Mouse (Mus musculus): ENCODE results near the gene Adgrf4.

The Adgrf4 gene

DNA sequence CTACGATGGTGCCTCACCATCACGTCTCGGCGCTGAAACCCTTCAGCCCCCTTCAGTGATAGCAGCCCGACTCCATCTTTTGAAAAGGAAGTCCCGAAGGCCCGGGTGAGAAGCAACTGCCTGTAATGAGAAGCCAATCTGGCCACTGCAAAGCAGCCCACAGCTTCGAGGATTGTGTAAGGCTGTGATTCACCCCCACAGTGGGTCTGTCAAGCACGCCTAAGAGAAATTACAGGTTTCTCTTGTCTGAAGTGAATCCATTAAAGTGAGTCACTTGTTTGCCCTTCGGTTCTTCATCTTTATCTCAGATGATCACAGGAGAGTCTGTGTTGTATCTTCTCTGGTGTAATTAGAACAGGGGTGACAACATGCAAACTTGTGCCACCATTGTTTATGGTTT is at the start of gene Adgrf4:
Gene Adgrf4, minus strand, starts transcription at position 149 of the 400 bp plus-strand sequence.
- DNase-seq (ENCODE audit: low spot score) = peak; percentile 15

DNA sequence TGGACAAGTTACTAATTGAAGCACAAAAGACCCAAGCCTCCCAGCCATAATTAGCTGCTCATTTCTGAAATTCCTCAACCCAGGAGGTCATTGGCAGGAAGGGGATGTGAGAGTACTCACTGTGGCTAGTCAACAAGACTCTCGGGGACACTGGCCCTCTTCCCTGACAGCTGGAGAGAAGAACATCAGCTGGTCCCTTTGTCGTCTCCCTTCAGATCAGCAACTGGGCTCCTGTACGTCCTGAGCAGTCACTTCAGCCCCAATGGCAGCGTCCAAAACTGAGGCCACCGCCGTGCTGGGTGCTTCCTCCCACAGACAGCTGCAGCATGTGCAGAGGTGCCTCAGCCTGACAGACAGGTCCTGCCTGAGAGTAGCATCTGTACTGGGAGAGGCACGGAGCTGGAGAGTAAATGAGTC is 49.7 kb upstream of the Adgrf4 start, which contains the start of gene Adgrf2:
Gene Adgrf2, minus strand, starts transcription at position 379 of the 417 bp plus-strand sequence.
- no peak for DNase-seq (ENCODE audit: low spot score)

GRCm38 (mm10) chr17:42738794-42739193 is 46.7 kb upstream of the Adgrf4 start:
- DNase-seq (ENCODE audit: low spot score) = no peak

DNA sequence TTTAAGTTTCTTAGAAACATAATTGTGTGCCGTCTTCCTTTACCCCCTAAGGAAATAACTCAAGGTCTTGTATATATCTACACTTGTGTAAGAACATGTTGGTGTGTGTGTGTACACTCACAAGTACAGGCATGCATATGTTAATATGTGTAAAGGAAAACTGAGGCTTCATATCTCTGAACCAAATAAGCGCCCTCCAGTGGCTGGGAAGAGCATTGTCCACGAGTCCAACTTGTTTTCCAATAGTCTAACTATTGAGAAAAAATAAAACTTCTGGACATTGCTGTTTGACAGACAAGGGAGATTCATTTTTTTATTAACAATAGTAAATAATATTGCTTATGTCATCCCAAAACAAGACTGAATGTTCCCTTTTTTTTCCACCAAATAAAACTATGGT is 25.1 kb upstream of the Adgrf4 start:
- DNase-seq (ENCODE audit: low spot score) = no peak

DNA sequence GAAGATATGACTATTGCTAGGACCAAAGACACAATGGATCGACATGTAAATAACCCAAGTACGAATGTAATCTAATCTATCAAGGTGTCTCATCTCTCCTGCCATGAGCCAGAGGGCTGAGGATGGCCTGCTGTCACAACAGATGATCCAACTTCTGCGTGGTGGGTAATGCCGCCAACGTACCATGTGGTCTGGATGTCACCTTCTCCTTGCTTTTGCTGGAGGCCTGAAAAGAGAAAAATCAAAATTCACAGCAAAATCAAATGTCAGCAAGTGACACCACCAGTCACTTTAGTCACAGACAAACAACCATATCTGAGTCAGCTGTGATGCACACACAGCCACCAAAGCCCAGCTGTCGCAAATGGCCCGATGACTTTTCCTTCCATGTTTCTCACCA is 22.9 kb upstream of the Adgrf4 start:
- DNase-seq (ENCODE audit: low spot score) = no peak

- DNase-seq (ENCODE audit: low spot score) = no peak
Observed at GRCm38 (mm10) chr17:42710717-42711116, 18.6 kb upstream of the Adgrf4 start.

DNA sequence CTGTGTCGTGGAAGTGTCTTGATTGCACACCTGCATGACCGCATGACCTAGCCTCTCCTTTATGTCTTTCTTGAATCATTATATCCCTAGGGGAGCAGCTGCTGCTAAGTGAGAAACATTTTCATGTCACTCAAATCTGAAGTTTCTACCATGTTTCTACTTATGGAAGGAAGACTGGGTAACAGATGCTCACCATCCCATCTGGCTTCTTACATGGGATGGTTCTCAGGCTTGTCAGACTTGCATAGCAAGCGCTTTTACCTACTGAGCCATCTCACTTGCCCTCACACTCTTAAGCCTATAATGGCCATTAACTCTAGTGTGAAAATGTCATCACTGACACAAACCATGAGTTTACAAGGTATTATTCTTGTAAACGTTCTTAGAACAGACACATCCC is 13.5 kb upstream of the Adgrf4 start:
- no peak for DNase-seq (ENCODE audit: low spot score)

DNA sequence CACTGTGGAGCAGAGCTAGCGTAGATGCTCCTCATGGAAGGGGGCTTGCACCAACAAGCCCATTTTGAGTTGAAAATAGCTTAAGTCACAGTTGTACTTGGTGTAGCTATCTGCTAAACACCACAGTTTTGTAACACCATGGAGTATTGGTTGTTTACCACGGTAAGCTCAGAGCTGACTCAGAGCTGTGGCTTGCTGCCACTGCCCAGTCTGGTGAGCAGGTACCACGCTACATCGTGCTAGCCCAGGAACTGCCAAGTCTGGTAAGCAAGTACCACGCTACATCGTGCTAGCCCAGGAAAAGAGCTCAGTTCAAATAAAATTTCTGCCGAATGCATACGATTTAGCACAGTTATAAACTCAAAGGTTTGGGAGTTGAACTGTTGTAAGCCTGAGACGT is 10.1 kb upstream of the Adgrf4 start:
- peak; percentile 14 for DNase-seq (ENCODE audit: low spot score)

DNA sequence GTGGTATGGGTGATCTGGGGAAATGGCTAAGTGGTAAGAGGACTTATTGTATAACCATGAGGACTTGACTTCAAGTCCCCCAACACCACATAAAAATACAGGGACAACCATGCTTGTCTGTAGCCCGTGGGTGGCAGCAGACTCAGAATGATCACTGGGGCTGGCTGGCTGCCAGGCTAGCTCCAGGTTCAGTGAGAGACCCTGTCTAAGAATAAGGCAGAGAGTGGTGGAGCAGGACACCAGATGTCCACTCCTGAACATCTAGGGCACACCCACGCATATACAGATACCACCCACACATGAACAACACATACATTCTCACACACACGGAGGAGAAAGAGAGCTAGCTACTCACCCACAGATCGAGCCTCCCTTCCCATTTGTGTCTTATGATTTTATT is 2.6 kb upstream of the Adgrf4 start:
- DNase-seq (ENCODE audit: low spot score) = no peak

GRCm38 (mm10) chr17:42690531-42690930 is 1.6 kb downstream of the Adgrf4 start:
- DNase-seq (ENCODE audit: low spot score) = peak; percentile 19

DNA sequence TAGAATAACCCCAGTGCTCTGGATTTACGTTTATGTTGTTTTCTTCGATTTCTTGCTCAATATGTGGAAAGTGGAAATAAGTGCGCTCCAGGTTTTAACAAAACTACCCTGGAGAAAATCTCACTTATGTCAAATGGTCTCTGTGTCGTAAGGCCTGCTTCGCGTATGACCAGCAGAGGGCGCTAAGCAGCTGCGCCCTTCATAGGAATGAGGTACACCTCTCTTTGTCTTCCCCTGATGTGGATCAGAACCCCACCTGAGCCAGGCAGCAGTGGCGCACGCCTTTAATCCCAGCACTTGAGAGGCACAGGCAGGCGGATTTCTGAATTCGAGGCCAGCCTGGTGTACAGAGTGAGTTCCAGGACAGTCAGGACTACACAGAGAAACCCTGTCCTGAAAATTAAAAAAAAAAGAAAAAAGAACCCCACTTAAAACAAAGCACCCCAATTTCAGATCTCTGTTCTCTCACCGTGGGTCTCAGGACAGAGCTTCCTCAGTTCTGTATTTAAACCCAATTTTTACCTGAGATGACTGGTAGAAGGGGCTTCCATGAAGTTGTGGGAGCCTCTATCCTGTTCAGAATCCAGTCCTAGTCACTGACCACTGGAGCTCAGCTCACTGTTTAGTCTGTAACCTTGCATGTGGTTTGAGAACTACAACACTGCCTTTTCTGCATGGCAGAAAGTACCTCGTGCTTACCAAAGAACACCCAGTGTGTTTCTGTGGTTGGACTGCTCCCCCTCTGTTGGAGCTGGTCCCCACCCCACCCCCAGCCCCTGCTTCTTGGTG is 33.3 kb downstream of the Adgrf4 start:
- DNase-seq (ENCODE audit: low spot score) = peak; percentile 57

DNA sequence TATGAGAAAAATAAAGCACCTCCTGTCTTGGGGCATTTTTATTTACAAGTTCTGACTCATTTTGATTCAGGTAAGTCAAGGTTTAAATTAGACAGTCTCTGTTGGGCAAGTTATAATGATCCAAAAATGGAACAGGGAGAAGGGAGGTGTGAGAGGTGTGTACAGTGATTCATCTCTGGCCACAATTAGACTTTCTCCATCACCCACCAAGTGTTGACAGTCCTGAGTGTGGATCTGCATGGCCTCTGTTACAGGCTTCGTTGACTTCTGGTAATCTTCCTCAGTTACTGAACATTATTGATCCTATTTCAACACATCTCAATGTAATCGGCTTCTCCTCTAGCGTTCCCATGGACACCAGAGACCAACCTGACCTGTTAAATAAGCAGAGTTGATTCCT is 48.7 kb downstream of the Adgrf4 start:
- DNase-seq (ENCODE audit: low spot score) = no peak

- no peak for DNase-seq (ENCODE audit: low spot score)
Observed at GRCm38 (mm10) chr17:42630206-42630605, 61.9 kb downstream of the Adgrf4 start.

- DNase-seq (ENCODE audit: low spot score) = peak; percentile 26
Observed at GRCm38 (mm10) chr17:42613043-42613737, 78.9 kb downstream of the Adgrf4 start.

- no peak for DNase-seq (ENCODE audit: low spot score)
Observed at GRCm38 (mm10) chr17:42611295-42611694, 80.8 kb downstream of the Adgrf4 start, which contains the start of gene Opn5. Gene Opn5 (minus strand): TSS chr17:42611395.

DNA sequence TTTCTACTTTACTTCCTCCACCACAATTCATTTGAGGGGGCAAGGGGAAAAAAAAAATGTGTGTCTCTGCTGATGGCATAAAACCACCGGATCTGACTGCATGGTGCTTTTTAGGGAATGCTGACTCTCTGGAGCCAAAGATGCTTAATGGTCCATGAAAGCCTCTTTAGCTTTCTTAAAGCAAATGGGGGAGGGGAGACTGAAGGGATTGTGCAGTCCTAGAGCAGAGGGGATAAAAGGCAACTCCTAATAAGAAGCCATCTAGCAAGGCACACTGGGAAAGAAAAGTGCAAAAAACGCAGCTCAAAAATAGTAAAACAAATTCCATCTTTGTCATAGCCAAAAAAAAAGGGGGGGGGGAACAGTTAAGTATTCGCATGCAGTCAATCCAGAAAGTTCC is 83.8 kb downstream of the Adgrf4 start:
- DNase-seq (ENCODE audit: low spot score) = no peak

Measured in urinary bladder, postnatal 25 days (tissue).